Mouse (Mus musculus): Measurements from ENCODE around the gene Dop1b.

GRCm38 (mm10) chr16:93679165-93679564 is 32.5 kb upstream of the Dop1b start:
- TF ChIP-seq CTCF (IDR thresholded peaks at IDR 0.05; ENCODE audit: low read depth, low read length): no peak
- no peak for TF ChIP-seq POLR2A (IDR thresholded peaks at IDR 0.05; ENCODE audit: insufficient read depth, low read length)
- no peak for TF ChIP-seq EP300 (IDR thresholded peaks at IDR 0.05; ENCODE audit: insufficient read depth, low read depth, low read length)

All from ES-Bruce4 (cell line).